21 mouse cellular contexts compared by ENCODE assay signal in genomic region chr5:25077873-25078651, GRCm38 (mm10). TPM values are rescaled to one million over a fixed set of nuclear protein-coding genes. Genes with fewer than 3 reads are reported as not detected.
DNase-seq lines count a peak whose midpoint lies in the region; ATAC-seq lines count a peak whose summit lies in the region.
"Had no signal": no experiment of that assay in that cellular context is flagged by ENCODE, and none has a peak within 500 bp of the region (broad histone marks: within the 10 kb centered on the region; RNA-seq: fewer than 3 reads in every experiment).

No protein-coding gene starts in this region.

- no peaks in the 10 kb centered on the region for H3K9me3 ChIP-seq in hindbrain, embryonic 16.5 days (ENCODE audit: control insufficient read depth, low read length)
- H3K9me3 ChIP-seq in hindbrain, embryonic 10.5 days = no peaks in the 10 kb centered on the region
- H3K9me3 ChIP-seq in limb, embryonic 15.5 days = no peaks in the 10 kb centered on the region
- no peaks in the 10 kb centered on the region for H3K9me3 ChIP-seq in limb, embryonic 10.5 days (replicated peaks)
- H3K9me3 ChIP-seq in heart, embryonic 10.5 days = no peaks in the 10 kb centered on the region
- H3K9me3 ChIP-seq: forebrain, embryonic 12.5 days; heart, embryonic 15.5 days; limb, embryonic 12.5 days; liver, embryonic 13.5 days; megakaryocyte, embryonic 14.5 days had no signal

- peak; percentile 77 for ATAC-seq in hindbrain, embryonic 16.5 days
- ATAC-seq in limb, embryonic 15.5 days (ENCODE audit: insufficient number of reproducible peaks, low FRiP score, low TSS enrichment, low read depth) = peak; percentile 60; the same call in 1 of the 2 replicates

- no peak overlapping the region for H3K9ac ChIP-seq in hindbrain, embryonic 16.5 days (ENCODE audit: low read depth, low read length)
- H3K9ac ChIP-seq in limb, embryonic 15.5 days = no peak overlapping the region
- H3K9ac ChIP-seq: forebrain, embryonic 12.5 days; heart, embryonic 15.5 days; limb, embryonic 12.5 days; liver, embryonic 13.5 days had no signal

- DNase-seq in hindbrain, embryonic 10.5 days (ENCODE audit: low spot score) = no peak
- no peak for DNase-seq in limb, embryonic 10.5 days (ENCODE audit: low spot score)
- DNase-seq in 3T3-L1 (ENCODE audit: low read depth, low spot score) = peak; percentile 26
- peak; percentile 60 for DNase-seq in mesoderm, embryonic 11.5 days (ENCODE audit: low read depth, low spot score)
- no peak for DNase-seq in right cerebral cortex, postnatal 36 days (ENCODE audit: low spot score in 2 of 2)
- no peak for DNase-seq in heart, embryonic 10.5 days (ENCODE audit: low spot score)
- DNase-seq: adrenal gland, adult 8-10 months; cerebellum, adult 11-12 months; cerebellum, postnatal 10 days; gastrocnemius, postnatal 36 days; heart, adult 2 months; kidney, adult 2 months; liver, embryonic 13.5 days; lung, adult 2 months; lung, postnatal 36 days had no signal

- H3K27ac ChIP-seq in hindbrain, embryonic 16.5 days (ENCODE audit: low read depth, low read length) = no peak overlapping the region
- H3K27ac ChIP-seq in hindbrain, embryonic 10.5 days = no peak overlapping the region
- no peak overlapping the region for H3K27ac ChIP-seq in limb, embryonic 15.5 days
- H3K27ac ChIP-seq in limb, embryonic 10.5 days = no peak overlapping the region
- H3K27ac ChIP-seq in heart, embryonic 10.5 days = no peak overlapping the region
- H3K27ac ChIP-seq: forebrain, embryonic 12.5 days; heart, adult 2 months; heart, embryonic 15.5 days; limb, embryonic 12.5 days; liver, embryonic 13.5 days had no signal

- H3K4me3 ChIP-seq in hindbrain, embryonic 16.5 days (ENCODE audit: low read length) = no peak overlapping the region
- H3K4me3 ChIP-seq in hindbrain, embryonic 10.5 days = no peak overlapping the region
- no peak overlapping the region for H3K4me3 ChIP-seq in limb, embryonic 15.5 days
- H3K4me3 ChIP-seq in limb, embryonic 10.5 days = no peak overlapping the region
- H3K4me3 ChIP-seq in heart, embryonic 10.5 days = no peak overlapping the region
- H3K4me3 ChIP-seq: forebrain, embryonic 12.5 days; heart, adult 2 months; heart, embryonic 15.5 days; limb, embryonic 12.5 days; liver, embryonic 13.5 days; megakaryocyte, embryonic 14.5 days had no signal

- H3K4me1 ChIP-seq in hindbrain, embryonic 16.5 days (ENCODE audit: control insufficient read depth, insufficient read depth, low read depth, low read length) = peaks cover 8% of the 10 kb centered on the region; the same call in 1 of the 2 replicates
- 0 out of 2 replicates have a peak, but pooled peaks cover 12% of the 10 kb centered on the region for H3K4me1 ChIP-seq in hindbrain, embryonic 10.5 days (replicated peaks)
- peaks cover 6% of the 10 kb centered on the region for H3K4me1 ChIP-seq in limb, embryonic 15.5 days
- H3K4me1 ChIP-seq in limb, embryonic 10.5 days = peaks cover 3% of the 10 kb centered on the region; the same call in 1 of the 2 replicates
- peaks cover 6% of the 10 kb centered on the region for H3K4me1 ChIP-seq in heart, embryonic 10.5 days
- H3K4me1 ChIP-seq: forebrain, embryonic 12.5 days; liver, embryonic 13.5 days had no signal

- 49% methylated on average over 8 of the region's 8 CpGs for WGBS in hindbrain, embryonic 16.5 days
- WGBS in hindbrain, embryonic 10.5 days = 73% methylated on average over 8 of the region's 8 CpGs
- WGBS in limb, embryonic 15.5 days = 52% methylated on average over 8 of the region's 8 CpGs
- WGBS in limb, embryonic 10.5 days = 76% methylated on average over 8 of the region's 8 CpGs
- WGBS in heart, embryonic 10.5 days = 79% methylated on average over 8 of the region's 8 CpGs

- H3K4me2 ChIP-seq in hindbrain, embryonic 16.5 days (ENCODE audit: low read length) = no peak overlapping the region
- no peak overlapping the region for H3K4me2 ChIP-seq in limb, embryonic 15.5 days
- H3K4me2 ChIP-seq: forebrain, embryonic 12.5 days; heart, embryonic 15.5 days; limb, embryonic 12.5 days; liver, embryonic 13.5 days had no signal

- H3K36me3 ChIP-seq in hindbrain, embryonic 16.5 days (ENCODE audit: control insufficient read depth, insufficient read depth, low read length) = no peaks in the 10 kb centered on the region
- no peaks in the 10 kb centered on the region for H3K36me3 ChIP-seq in hindbrain, embryonic 10.5 days
- no peaks in the 10 kb centered on the region for H3K36me3 ChIP-seq in limb, embryonic 15.5 days
- no peaks in the 10 kb centered on the region for H3K36me3 ChIP-seq in limb, embryonic 10.5 days
- H3K36me3 ChIP-seq in heart, embryonic 10.5 days = no peaks in the 10 kb centered on the region
- H3K36me3 ChIP-seq: forebrain, embryonic 12.5 days; heart, embryonic 15.5 days; limb, embryonic 12.5 days; liver, embryonic 13.5 days had no signal

- no peaks in the 10 kb centered on the region for H3K27me3 ChIP-seq in hindbrain, embryonic 16.5 days (replicated peaks; ENCODE audit: control insufficient read depth, insufficient read depth, low read length)
- H3K27me3 ChIP-seq in hindbrain, embryonic 10.5 days (ENCODE audit: insufficient read depth, poor library complexity, severe bottlenecking) = no peaks in the 10 kb centered on the region
- no peaks in the 10 kb centered on the region for H3K27me3 ChIP-seq in limb, embryonic 15.5 days
- no peaks in the 10 kb centered on the region for H3K27me3 ChIP-seq in limb, embryonic 10.5 days (ENCODE audit: low read depth, poor library complexity, severe bottlenecking)
- H3K27me3 ChIP-seq in heart, embryonic 10.5 days (ENCODE audit: insufficient read depth, poor library complexity, severe bottlenecking) = no peaks in the 10 kb centered on the region
- H3K27me3 ChIP-seq: forebrain, embryonic 12.5 days; heart, embryonic 15.5 days; limb, embryonic 12.5 days; liver, embryonic 13.5 days had no signal

RNA-seq across cellular contexts. Expression of gene Prkag2, which starts 22.4 kb away (rescaled TPM):
- polyA plus RNA-seq in hindbrain, embryonic 16.5 days (2015; fragmentation: Nextera tagmentation; extraction: Ambion mirVana) = 96.6 and 111 TPM in 2 replicates
- polyA plus RNA-seq in hindbrain, embryonic 10.5 days (2016; fragmentation: Nextera tagmentation; extraction: Ambion mirVana) = 43.7 and 46.3 TPM in 2 replicates
- 20.1 and 21.7 TPM in 2 replicates for polyA plus RNA-seq in limb, embryonic 15.5 days (2015; fragmentation: Nextera tagmentation; extraction: Ambion mirVana)
- polyA plus RNA-seq in limb, embryonic 10.5 days (2016; fragmentation: Nextera tagmentation; extraction: Ambion mirVana) = 33.3 and 35.1 TPM in 2 replicates
- polyA plus RNA-seq in heart, embryonic 10.5 days (2016; fragmentation: Nextera tagmentation; extraction: Ambion mirVana) = 65.1 and 100 TPM in 2 replicates

Comparison
In these comparisons a context has a peak if more than half of its experiments do, and no peak if none do; other contexts are left out.
1. DNase-seq: peak in 3T3-L1 (single experiment) and mesoderm, embryonic 11.5 days (single experiment); none in hindbrain, embryonic 10.5 days (single experiment), limb, embryonic 10.5 days (single experiment), right cerebral cortex, postnatal 36 days (0 of 2) and heart, embryonic 10.5 days (single experiment).